Mouse (Mus musculus): ENCODE measurements around the gene Sox2. TPM values are rescaled to one million over a fixed set of nuclear protein-coding genes. Genes with fewer than 3 reads are reported as not detected.

Gene Sox2
- polyA plus RNA-seq, 1 experiment from 2014 or later: 16.8 TPM

- no peaks in the 10 kb centered on the region for H3K36me3 ChIP-seq (ENCODE audit: control insufficient read depth, insufficient read depth, low read length)
- ATAC-seq (ENCODE audit: low FRiP score, low TSS enrichment) (peak; percentile 72), DNase-seq (peak; percentile 80)
- peak overlapping the region; percentile 59 for H3K4me2 ChIP-seq (ENCODE audit: low read length)
- no peaks in the 10 kb centered on the region for H3K9me3 ChIP-seq (ENCODE audit: control insufficient read depth, low read length)
- H3K9ac ChIP-seq (replicated peaks; ENCODE audit: low read length): peak overlapping the region; percentile 53
- peaks cover 12% of the 10 kb centered on the region; the same call in 1 of the 2 replicates for H3K4me1 ChIP-seq (ENCODE audit: control insufficient read depth, insufficient read depth, low read length)
- H3K27me3 ChIP-seq (ENCODE audit: control insufficient read depth, insufficient read depth, low read length): no peaks in the 10 kb centered on the region
- H3K27ac ChIP-seq (replicated peaks; ENCODE audit: low read depth, low read length): 0 out of 2 replicates have a peak overlapping the region, but pooled peaks have one; percentile 37
- 5% methylated on average over 20 of the region's 20 CpGs for WGBS
- H3K4me3 ChIP-seq (replicated peaks; ENCODE audit: low read depth, low read length): peak overlapping the region; percentile 26
These were observed 41.6 kb downstream of the Sox2 start for GRCm38 (mm10) chr3:34691703-34692393.

- Histone ChIP-seq H3K36me3 (ENCODE audit: control insufficient read depth, insufficient read depth, low read length) (no peaks in the 10 kb centered on the region), H3K4me1 (ENCODE audit: control insufficient read depth, insufficient read depth, low read length) (peaks cover 12% of the 10 kb centered on the region; the same call in 1 of the 2 replicates), H3K27ac (replicated peaks; ENCODE audit: low read depth, low read length) (0 out of 2 replicates have a peak overlapping the region, but pooled peaks have one; percentile 37), H3K27me3 (ENCODE audit: control insufficient read depth, insufficient read depth, low read length) (no peaks in the 10 kb centered on the region), H3K9ac (replicated peaks; ENCODE audit: low read length) (peak overlapping the region; percentile 53), H3K4me3 (replicated peaks; ENCODE audit: low read depth, low read length) (peak overlapping the region; percentile 26), H3K4me2 (ENCODE audit: low read length) (peak overlapping the region; percentile 59), H3K9me3 (ENCODE audit: control insufficient read depth, low read length) (no peaks in the 10 kb centered on the region)
- 7% methylated on average over 15 of the region's 15 CpGs for WGBS
- DNase-seq: no peak
- ATAC-seq (ENCODE audit: low FRiP score, low TSS enrichment): peak; percentile 37; the same call in 1 of the 2 replicates
These were observed 42.2 kb downstream of the Sox2 start for GRCm38 (mm10) chr3:34692394-34692745.

MicroRNAs within 50 kb of the gene (microRNA counts, 519-probe panel; counts per million panel counts)
- microRNA mmu-miR-1897-3p: not detected

Small RNA genes lying within 50 kb of the gene (microRNA-seq; reads per million reads assigned to microRNA genes)
- gene Mir1897: not detected
